Mouse (Mus musculus): ENCODE results near the gene Osbpl9. TPM values are rescaled to one million over a fixed set of nuclear protein-coding genes. Genes with fewer than 3 reads are reported as not detected.
A peak's percentile ranks its signal among the peaks of the same experiment; 100 is the strongest.

The Osbpl9 gene
- polyA plus RNA-seq, 1 experiment from 2014 or later = 87.4 TPM

GRCm38 (mm10) chr4:109165521-109166173, 36.4 kb downstream of the Osbpl9 start:
- TF ChIP-seq CTCF (IDR thresholded peaks at IDR 0.05) = peak; percentile 69
- no peaks in the 10 kb centered on the region for H3K27me3 ChIP-seq
- in situ Hi-C loops (cut with MboI; ENCODE audit: low pct_unique_long_range_greater_than_20kb) = loop anchor here (5.0 kb wide), 1 partner anchor 298 kb away; no protein-coding TSS in a partner anchor
- POLR2A ChIA-PET = interaction anchor here (0.6 kb wide), 2 partner anchors 9 to 836 kb away, joined by 3 read pairs; no protein-coding TSS in a partner anchor
- CTCF ChIA-PET = interaction anchor here (0.7 to 1.0 kb wide), 2 partner anchors 9 to 13 kb away, joined by 3 read pairs; no protein-coding TSS in a partner anchor
- ATAC-seq (no peak), DNase-seq (ENCODE audit: low read depth, low spot score) (no peak)

GRCm38 (mm10) chr4:109156481-109157261, 45.4 kb downstream of the Osbpl9 start:
- ChIA-PET POLR2A (interaction anchor here (0.6 kb wide), 1 partner anchor 9 kb away, joined by 3 read pairs; no protein-coding TSS in a partner anchor), CTCF (interaction anchor here (1.3 to 1.4 kb wide), 2 partner anchors 8 to 68 kb away, joined by 3 to 4 read pairs; no protein-coding TSS in a partner anchor)
- in situ Hi-C loops (cut with MboI; ENCODE audit: low pct_unique_long_range_greater_than_20kb) = no loop called here
- H3K27me3 ChIP-seq = no peaks in the 10 kb centered on the region
- ATAC-seq = no peak
- DNase-seq (ENCODE audit: low read depth, low spot score) = no peak
- TF ChIP-seq CTCF (IDR thresholded peaks at IDR 0.05) = no peak

DNA sequence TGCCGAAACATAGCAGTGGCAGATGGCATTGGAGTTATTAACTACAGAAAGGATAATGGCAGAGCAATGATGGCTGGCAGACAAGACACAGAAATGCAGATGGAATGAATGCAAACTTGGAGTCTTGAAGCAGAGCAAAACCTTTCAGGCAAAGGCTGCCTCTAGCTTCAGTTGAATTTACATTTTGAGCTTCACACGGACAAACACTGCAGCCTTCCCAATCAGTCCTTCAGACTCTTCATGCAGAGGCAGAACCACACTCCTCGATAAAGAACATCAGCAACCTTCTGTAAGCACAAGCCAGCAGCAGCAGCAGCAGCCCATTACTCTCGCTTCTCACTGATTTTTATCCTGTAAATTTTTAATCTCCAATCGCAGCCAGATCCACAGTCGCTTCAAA, 46.0 kb downstream of the Osbpl9 start:
- POLR2A ChIA-PET = interaction anchor here (1.1 kb wide), 1 partner anchor 56 kb away, joined by 3 read pairs; no protein-coding TSS in a partner anchor
- no peaks in the 10 kb centered on the region for H3K27me3 ChIP-seq
- DNase-seq (ENCODE audit: low read depth, low spot score) (no peak), ATAC-seq (no peak)
- in situ Hi-C loops (cut with MboI; ENCODE audit: low pct_unique_long_range_greater_than_20kb) = no loop called here
- TF ChIP-seq CTCF (IDR thresholded peaks at IDR 0.05) = no peak
- CTCF ChIA-PET = no interaction called here

DNA sequence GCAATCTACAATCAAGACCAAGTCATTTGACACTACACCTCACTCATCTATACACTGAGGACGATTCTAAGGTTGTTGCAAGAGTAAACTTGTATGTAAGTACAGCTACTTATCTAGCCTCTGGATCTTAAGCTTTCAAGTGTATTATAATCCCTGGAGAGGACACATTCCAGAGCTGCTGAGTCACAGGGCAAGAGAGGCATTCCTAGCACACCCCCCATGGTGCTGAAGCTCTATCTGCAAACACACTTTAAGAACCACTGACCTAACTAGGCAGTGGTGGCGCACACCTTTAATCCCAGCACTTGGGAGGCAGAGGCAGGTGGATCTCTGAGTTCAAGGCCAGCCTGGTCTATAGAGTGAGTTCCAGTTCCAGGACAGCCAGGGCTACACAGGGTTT, 51.9 kb downstream of the Osbpl9 start:
- DNase-seq (ENCODE audit: low read depth, low spot score) = no peak
- no peak for ATAC-seq
- CTCF ChIA-PET = interaction anchor here (1.2 to 1.9 kb wide), 3 partner anchors 14 to 24 kb away, joined by 3 to 5 read pairs (median 5); no protein-coding TSS in a partner anchor
- in situ Hi-C loops (cut with MboI; ENCODE audit: low pct_unique_long_range_greater_than_20kb) = no loop called here
- TF ChIP-seq CTCF (IDR thresholded peaks at IDR 0.05) = no peak
- POLR2A ChIA-PET = no interaction called here
- no peaks in the 10 kb centered on the region for H3K27me3 ChIP-seq

- ATAC-seq (no peak), DNase-seq (ENCODE audit: low read depth, low spot score) (no peak)
- H3K27me3 ChIP-seq = no peaks in the 10 kb centered on the region
- no peak for TF ChIP-seq CTCF (IDR thresholded peaks at IDR 0.05)
- ChIA-PET CTCF (interaction anchor here (1.7 kb wide), 1 partner anchor 15 kb away, joined by 5 read pairs; no protein-coding TSS in a partner anchor), POLR2A (interaction anchor here (1.1 kb wide), 1 partner anchor 22 kb away, joined by 4 read pairs; no protein-coding TSS in a partner anchor)
- in situ Hi-C loops (cut with MboI; ENCODE audit: low pct_unique_long_range_greater_than_20kb) = no loop called here
Measured at GRCm38 (mm10) chr4:109149411-109149810, 52.7 kb downstream of the Osbpl9 start.

DNA sequence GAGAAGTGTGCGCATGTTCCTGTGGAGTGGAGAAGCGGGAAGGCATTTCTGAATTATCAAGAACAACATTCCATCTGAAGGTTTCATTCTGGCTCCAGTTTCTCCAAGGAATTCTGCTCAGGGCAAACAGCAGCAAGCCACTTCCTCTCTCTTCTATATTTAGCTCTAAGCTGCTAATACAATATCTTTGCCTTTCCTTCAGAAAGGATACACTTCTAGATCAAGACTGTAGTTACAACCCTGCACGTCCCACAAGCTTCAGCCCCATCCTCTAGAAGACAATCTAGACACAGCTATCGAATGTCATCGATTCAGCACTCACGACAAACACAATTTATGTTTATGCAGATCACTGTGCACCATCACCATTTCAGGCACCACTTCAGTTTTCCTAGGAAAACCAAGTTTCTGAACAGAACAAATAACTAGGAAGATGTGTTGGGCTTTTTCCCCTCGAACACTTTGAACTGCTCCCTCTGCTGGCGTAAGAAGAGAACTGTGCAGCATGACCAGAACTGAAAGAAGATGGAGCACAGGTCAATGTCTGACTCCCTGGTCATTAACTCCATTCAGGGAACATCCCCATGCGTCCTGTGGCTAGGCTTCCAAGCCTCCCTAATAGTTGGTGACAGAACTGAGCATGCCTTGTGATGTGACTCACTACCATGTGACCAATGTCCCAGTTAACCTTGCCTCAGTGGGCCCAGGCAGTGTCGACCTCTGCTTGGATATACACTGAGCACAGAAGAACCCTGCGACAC, 54.6 kb downstream of the Osbpl9 start:
- in situ Hi-C loops (cut with MboI; ENCODE audit: low pct_unique_long_range_greater_than_20kb) = no loop called here
- ATAC-seq (peak; percentile 35), DNase-seq (ENCODE audit: low read depth, low spot score) (no peak)
- TF ChIP-seq CTCF (IDR thresholded peaks at IDR 0.05) = peak; percentile 61
- H3K27me3 ChIP-seq = no peaks in the 10 kb centered on the region
- ChIA-PET POLR2A (interaction anchor here (1.5 kb wide), 1 partner anchor 31 kb away, joined by 3 read pairs; no protein-coding TSS in a partner anchor), CTCF (interaction anchor here (0.8 to 1.8 kb wide), 6 partner anchors 11 to 29 kb away, joined by 3 to 6 read pairs (median 4); no protein-coding TSS in a partner anchor)

- ChIA-PET POLR2A (no interaction called here), CTCF (no interaction called here)
- no peak for TF ChIP-seq CTCF (IDR thresholded peaks at IDR 0.05)
- in situ Hi-C loops (cut with MboI; ENCODE audit: low pct_unique_long_range_greater_than_20kb) = no loop called here
- ATAC-seq (no peak), DNase-seq (ENCODE audit: low read depth, low spot score) (no peak)
- no peaks in the 10 kb centered on the region for H3K27me3 ChIP-seq
Measured at GRCm38 (mm10) chr4:109143091-109143490, 59.0 kb downstream of the Osbpl9 start.

DNA sequence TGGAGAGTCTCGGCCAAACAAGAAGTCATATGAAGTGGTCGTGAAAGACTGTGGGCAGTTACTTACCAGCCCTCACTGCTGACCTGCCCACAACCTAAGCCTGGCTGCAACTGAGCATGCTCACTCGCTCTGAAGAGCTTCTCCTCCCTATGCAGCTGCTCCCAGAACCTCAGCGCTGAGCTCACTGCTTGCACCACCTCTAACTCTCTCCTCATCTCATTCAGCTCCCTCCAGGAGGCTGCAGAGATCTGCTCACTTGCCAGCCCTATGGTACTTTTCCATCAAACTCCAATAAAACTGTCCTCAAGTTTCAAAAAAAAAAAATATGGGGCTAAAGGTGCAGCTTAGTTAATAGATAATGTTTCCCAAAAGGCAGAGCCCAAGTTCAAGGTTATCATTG, 63.5 kb downstream of the Osbpl9 start:
- POLR2A ChIA-PET = no interaction called here
- no peak for ATAC-seq
- CTCF ChIA-PET = interaction anchor here (1.2 kb wide), 1 partner anchor 10 kb away, joined by 3 read pairs; no protein-coding TSS in a partner anchor
- no peak for TF ChIP-seq CTCF (IDR thresholded peaks at IDR 0.05)
- in situ Hi-C loops (cut with MboI; ENCODE audit: low pct_unique_long_range_greater_than_20kb) = no loop called here
- no peaks in the 10 kb centered on the region for H3K27me3 ChIP-seq
- DNase-seq (ENCODE audit: low read depth, low spot score) = no peak

DNA sequence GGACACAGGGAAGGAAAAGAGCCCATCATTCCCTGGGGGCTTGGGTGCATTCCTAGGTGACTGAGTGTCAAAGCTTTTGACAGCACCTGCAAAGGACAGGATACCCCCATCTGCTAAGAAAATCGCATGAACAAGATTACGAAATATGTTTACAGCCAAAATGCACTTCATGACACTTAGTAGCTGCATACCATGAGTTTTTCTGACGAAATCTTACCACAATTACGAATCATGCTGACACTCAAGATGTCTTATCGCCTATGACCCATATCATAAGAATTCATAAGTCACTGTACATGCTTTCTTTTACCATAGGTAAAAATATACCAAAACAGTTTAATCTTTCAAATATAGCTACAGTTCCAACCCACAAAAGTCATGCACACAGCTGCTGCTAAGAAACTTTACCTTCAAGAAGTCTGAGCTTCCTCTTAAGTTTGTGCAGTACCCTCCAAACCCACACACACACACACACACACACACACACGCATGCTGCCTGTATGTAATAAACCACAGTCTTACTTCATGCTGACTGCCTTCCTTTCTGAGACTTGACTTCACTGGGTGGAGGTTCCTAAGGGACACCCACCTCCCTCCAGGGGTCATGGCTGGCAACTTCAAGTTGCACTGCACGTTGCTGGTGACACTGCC, 65.5 kb downstream of the Osbpl9 start:
- no peaks in the 10 kb centered on the region for H3K27me3 ChIP-seq
- in situ Hi-C loops (cut with MboI; ENCODE audit: low pct_unique_long_range_greater_than_20kb) = no loop called here
- CTCF ChIA-PET = interaction anchor here (1.0 kb wide), 1 partner anchor 14 kb away, joined by 3 read pairs; no protein-coding TSS in a partner anchor
- no peak for ATAC-seq
- POLR2A ChIA-PET = no interaction called here
- no peak for DNase-seq (ENCODE audit: low read depth, low spot score)
- TF ChIP-seq CTCF (IDR thresholded peaks at IDR 0.05) = no peak
